Mouse (Mus musculus): ENCODE data around the gene Ctcf. TPM values are rescaled to one million over a fixed set of nuclear protein-coding genes. Genes with fewer than 3 reads are reported as not detected.

Ctcf gene
- total RNA-seq, 2 experiments from 2014 or later, result 43.7 to 46.7 TPM

- no peak for DNase-seq
These were observed 65.6 kb downstream of the Ctcf start for GRCm38 (mm10) chr8:105702001-105702401.

GRCm38 (mm10) chr8:105702731-105703415, 66.5 kb downstream of the Ctcf start:
- no peak for DNase-seq

GRCm38 (mm10) chr8:105704146-105704812, 67.9 kb downstream of the Ctcf start:
- no peak for DNase-seq

GRCm38 (mm10) chr8:105704955-105705354, 68.6 kb downstream of the Ctcf start:
- no peak for DNase-seq

- no peak for DNase-seq
These were observed 70.1 kb downstream of the Ctcf start for GRCm38 (mm10) chr8:105706426-105706825.

- DNase-seq, result peak; percentile 66
These were observed 71.4 kb downstream of the Ctcf start, which contains the start of the genes 4933405L10Rik and Enkd1 for GRCm38 (mm10) chr8:105707498-105708403. TSS of gene 4933405L10Rik (plus strand) at chr8:105707655. TSS of gene Enkd1 (minus strand) at chr8:105708210.

GRCm38 (mm10) chr8:105708675-105709074, 72.3 kb downstream of the Ctcf start:
- no peak for DNase-seq

- no peak for DNase-seq
These were observed 72.9 kb downstream of the Ctcf start for GRCm38 (mm10) chr8:105709317-105709716.

- DNase-seq, result no peak
These were observed 75.9 kb downstream of the Ctcf start for GRCm38 (mm10) chr8:105712286-105712685.

- peak; percentile 94 for DNase-seq
These were observed 77.8 kb downstream of the Ctcf start for GRCm38 (mm10) chr8:105714139-105714538.

- no peak for DNase-seq
These were observed 78.7 kb downstream of the Ctcf start for GRCm38 (mm10) chr8:105715042-105715441.

- DNase-seq, result no peak
These were observed 80.1 kb downstream of the Ctcf start for GRCm38 (mm10) chr8:105716302-105716945.

GRCm38 (mm10) chr8:105719637-105720036, 83.3 kb downstream of the Ctcf start:
- no peak for DNase-seq

- no peak for DNase-seq
These were observed 86.5 kb downstream of the Ctcf start for GRCm38 (mm10) chr8:105722861-105723260.

GRCm38 (mm10) chr8:105725726-105726125, 89.4 kb downstream of the Ctcf start:
- DNase-seq, result no peak

GRCm38 (mm10) chr8:105727397-105728124, 91.2 kb downstream of the Ctcf start:
- no peak for DNase-seq

GRCm38 (mm10) chr8:105732186-105732585, 95.8 kb downstream of the Ctcf start:
- DNase-seq, result no peak
